Mouse (Mus musculus): ENCODE results near the gene Gpsm2. TPM values are rescaled to one million over a fixed set of nuclear protein-coding genes. Genes with fewer than 3 reads are reported as not detected.
"Not testable (repeated sequence)": the region's sequence is repeated elsewhere in the genome, so short reads cannot be mapped to it uniquely, and the experiment has no call there.

Gpsm2 gene
- polyA plus RNA-seq, 1 experiment from 2014 or later, result 18.3 TPM

DNA sequence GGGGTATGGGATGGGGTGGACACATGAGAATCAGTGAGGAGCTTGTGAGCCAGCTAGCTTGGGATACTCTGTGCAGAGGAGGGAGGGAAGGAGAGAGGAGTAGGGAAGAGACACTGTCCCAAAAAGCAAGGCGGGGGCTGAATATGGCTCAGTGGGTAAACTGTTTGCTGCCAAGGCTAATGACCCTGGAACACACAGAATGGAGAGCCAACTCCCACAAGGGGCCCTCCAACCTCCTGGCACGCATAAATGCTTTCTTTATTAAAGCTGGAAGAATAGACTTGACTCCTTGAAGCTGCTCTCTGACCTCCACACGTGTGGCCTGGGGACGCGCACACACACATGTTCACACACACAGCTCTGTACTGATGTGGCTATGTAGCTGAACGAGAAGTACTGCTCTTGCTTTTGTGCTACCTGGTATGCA is 33.1 kb downstream of the Gpsm2 start:
- Histone ChIP-seq H3K9me3 (ENCODE audit: low read length) (no peaks in the 10 kb centered on the region), H3K4me3 (ENCODE audit: low read depth, low read length) (no peak overlapping the region), H3K27ac (ENCODE audit: low read depth) (no peak overlapping the region), H3K4me2 (ENCODE audit: low read depth, low read length) (no peak overlapping the region), H3K36me3 (replicated peaks; ENCODE audit: insufficient read depth, low read length) (peaks cover 39% of the 10 kb centered on the region), H3K9ac (replicated peaks) (no peak overlapping the region), H3K4me1 (ENCODE audit: insufficient read depth) (no peaks in the 10 kb centered on the region), H3K27me3 (ENCODE audit: insufficient read depth, low read length) (no peaks in the 10 kb centered on the region)
- WGBS (ENCODE audit: insufficient replicate concordance), result 98% methylated on average over 6 of the region's 6 CpGs
- DNase-seq (no peak), ATAC-seq (no peak)
- TF ChIP-seq EP300 (IDR thresholded peaks at IDR 0.05; ENCODE audit: low read depth) (no peak), CTCF (IDR thresholded peaks at IDR 0.05; ENCODE audit: low read depth) (no peak)

DNA sequence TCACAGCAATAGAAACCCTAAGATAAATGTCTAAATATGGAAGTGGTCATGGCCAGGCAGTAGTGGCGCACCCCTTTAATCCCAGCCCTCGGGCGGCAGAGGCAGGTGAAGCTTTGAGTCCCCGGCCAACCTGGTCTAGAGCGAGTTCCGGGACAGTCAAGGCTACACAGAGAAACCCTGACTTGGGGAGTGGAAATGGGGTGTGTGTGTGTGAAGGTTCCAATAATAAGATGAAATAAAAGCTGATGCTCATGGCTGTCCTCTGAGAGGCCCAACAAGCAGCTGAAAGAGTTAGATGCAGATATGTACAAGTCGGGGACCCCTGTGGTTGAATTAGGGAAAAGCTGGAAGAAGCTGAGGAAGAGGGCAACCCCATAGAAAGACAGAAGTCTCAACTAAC is 36.4 kb downstream of the Gpsm2 start:
- TF ChIP-seq EP300 (IDR thresholded peaks at IDR 0.05; ENCODE audit: low read depth), result no peak
- no peak for TF ChIP-seq CTCF (IDR thresholded peaks at IDR 0.05; ENCODE audit: low read depth)
- no peak for ATAC-seq

DNA sequence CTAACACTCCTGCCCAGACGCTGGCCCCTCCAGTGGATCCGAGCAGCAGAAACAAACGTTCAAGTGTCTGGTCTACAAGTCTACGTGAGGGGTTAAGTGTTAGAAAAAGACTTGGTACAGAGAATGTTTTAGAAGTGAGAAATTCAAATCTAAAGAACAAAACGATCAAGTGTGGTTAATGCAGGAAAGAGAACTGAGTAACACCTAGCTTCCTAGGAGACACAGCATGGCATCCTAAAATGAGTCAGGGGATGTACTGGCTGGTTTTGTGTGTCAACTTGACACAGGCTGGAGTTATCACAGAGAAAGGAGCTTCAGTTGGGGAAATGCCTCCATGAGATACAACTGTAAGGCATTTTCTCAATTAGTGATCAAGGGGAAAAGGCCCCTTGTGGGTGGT is 38.5 kb downstream of the Gpsm2 start:
- not testable (repeated sequence) for H3K9ac ChIP-seq (replicated peaks); H3K4me1 ChIP-seq (ENCODE audit: insufficient read depth); H3K4me2 ChIP-seq (ENCODE audit: low read depth, low read length); H3K4me3 ChIP-seq (ENCODE audit: low read depth, low read length); H3K27ac ChIP-seq (ENCODE audit: low read depth); DNase-seq; H3K27me3 ChIP-seq (ENCODE audit: insufficient read depth, low read length); H3K9me3 ChIP-seq (ENCODE audit: low read length); ATAC-seq
- H3K36me3 ChIP-seq (replicated peaks; ENCODE audit: insufficient read depth, low read length), result peaks cover 57% of the 10 kb centered on the region
- WGBS (ENCODE audit: insufficient replicate concordance), result 93% methylated on average over 5 of the region's 5 CpGs

More for the DNA sequence above, 36.4 kb downstream of the Gpsm2 start:
- Histone ChIP-seq H3K4me3 (ENCODE audit: low read depth, low read length) (no peak overlapping the region), H3K4me1 (ENCODE audit: insufficient read depth) (no peaks in the 10 kb centered on the region), H3K9me3 (ENCODE audit: low read length) (no peaks in the 10 kb centered on the region), H3K27ac (ENCODE audit: low read depth) (no peak overlapping the region), H3K4me2 (ENCODE audit: low read depth, low read length) (no peak overlapping the region), H3K36me3 (replicated peaks; ENCODE audit: insufficient read depth, low read length) (peaks cover 56% of the 10 kb centered on the region), H3K27me3 (ENCODE audit: insufficient read depth, low read length) (no peaks in the 10 kb centered on the region), H3K9ac (replicated peaks) (no peak overlapping the region)
- DNase-seq, result no peak
- WGBS (ENCODE audit: insufficient replicate concordance), result 99% methylated on average over 7 of the region's 7 CpGs

- Histone ChIP-seq H3K4me1 (ENCODE audit: insufficient read depth) (no peaks in the 10 kb centered on the region), H3K27ac (ENCODE audit: low read depth) (peak overlapping the region; percentile 69), H3K4me3 (ENCODE audit: low read depth, low read length) (no peak overlapping the region), H3K9ac (replicated peaks) (no peak overlapping the region), H3K36me3 (replicated peaks; ENCODE audit: insufficient read depth, low read length) (peaks cover 72% of the 10 kb centered on the region), H3K9me3 (ENCODE audit: low read length) (no peaks in the 10 kb centered on the region), H3K4me2 (ENCODE audit: low read depth, low read length) (no peak overlapping the region), H3K27me3 (ENCODE audit: insufficient read depth, low read length) (no peaks in the 10 kb centered on the region)
- ATAC-seq (peak; percentile 97), DNase-seq (peak; percentile 37)
- 71% methylated on average over 4 of the region's 4 CpGs for WGBS (ENCODE audit: insufficient replicate concordance)
- TF ChIP-seq EP300 (IDR thresholded peaks at IDR 0.05; ENCODE audit: low read depth), result 0 out of 2 replicates have a peak, but pooled peaks have one; percentile 39
- no peak for TF ChIP-seq CTCF (IDR thresholded peaks at IDR 0.05; ENCODE audit: low read depth)
Observed at GRCm38 (mm10) chr3:108681004-108681403, 41.1 kb downstream of the Gpsm2 start.

DNA sequence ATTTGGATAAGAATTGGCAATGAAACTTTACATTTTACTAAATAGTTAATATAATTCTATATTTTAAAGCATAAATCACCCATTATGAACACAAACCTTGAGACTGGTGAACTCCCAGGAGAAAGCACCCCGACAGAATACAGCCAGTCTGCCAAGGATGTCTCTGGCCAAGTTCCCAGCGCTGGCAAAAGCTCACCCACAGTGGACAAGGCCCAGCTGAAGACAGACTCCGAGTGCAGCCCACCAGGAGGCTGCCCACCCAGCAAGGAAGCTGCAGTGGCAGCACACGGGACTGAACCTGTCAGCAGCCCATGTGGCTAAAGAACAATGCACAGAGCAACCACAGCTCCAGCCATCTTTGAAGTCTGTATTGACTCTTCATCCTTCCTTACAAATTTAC is 45.5 kb downstream of the Gpsm2 start:
- no peaks in the 10 kb centered on the region for H3K4me1 ChIP-seq (ENCODE audit: insufficient read depth)
- DNase-seq, result no peak
- H3K9me3 ChIP-seq (ENCODE audit: low read length), result no peaks in the 10 kb centered on the region
- no peaks in the 10 kb centered on the region for H3K27me3 ChIP-seq (ENCODE audit: insufficient read depth, low read length)
- H3K4me3 ChIP-seq (ENCODE audit: low read depth, low read length), result no peak overlapping the region
- no peak overlapping the region for H3K4me2 ChIP-seq (ENCODE audit: low read depth, low read length)
- TF ChIP-seq EP300 (IDR thresholded peaks at IDR 0.05; ENCODE audit: low read depth), result no peak
- no peak for TF ChIP-seq CTCF (IDR thresholded peaks at IDR 0.05; ENCODE audit: low read depth)
- no peak overlapping the region for H3K9ac ChIP-seq (replicated peaks)
- 94% methylated on average over 4 of the region's 4 CpGs for WGBS (ENCODE audit: insufficient replicate concordance)
- no peak for ATAC-seq
- H3K36me3 ChIP-seq (replicated peaks; ENCODE audit: insufficient read depth, low read length), result peaks cover 81% of the 10 kb centered on the region
- H3K27ac ChIP-seq (ENCODE audit: low read depth), result no peak overlapping the region

GRCm38 (mm10) chr3:108660941-108661340 is 61.2 kb downstream of the Gpsm2 start:
- Histone ChIP-seq H3K9ac (replicated peaks) (no peak overlapping the region), H3K4me3 (ENCODE audit: low read depth, low read length) (no peak overlapping the region), H3K9me3 (ENCODE audit: low read length) (no peaks in the 10 kb centered on the region), H3K36me3 (replicated peaks; ENCODE audit: insufficient read depth, low read length) (peaks cover 28% of the 10 kb centered on the region), H3K4me2 (ENCODE audit: low read depth, low read length) (no peak overlapping the region), H3K27ac (ENCODE audit: low read depth) (no peak overlapping the region), H3K27me3 (ENCODE audit: insufficient read depth, low read length) (no peaks in the 10 kb centered on the region), H3K4me1 (ENCODE audit: insufficient read depth) (no peaks in the 10 kb centered on the region)
- WGBS (ENCODE audit: insufficient replicate concordance), result 90% methylated on average over 1 of the region's 1 CpGs
- TF ChIP-seq EP300 (IDR thresholded peaks at IDR 0.05; ENCODE audit: low read depth) (no peak), CTCF (IDR thresholded peaks at IDR 0.05; ENCODE audit: low read depth) (peak; percentile 51)
- ATAC-seq (no peak), DNase-seq (no peak)

GRCm38 (mm10) chr3:108658612-108659011 is 63.5 kb downstream of the Gpsm2 start:
- H3K4me1 ChIP-seq (ENCODE audit: insufficient read depth), result 0 out of 2 replicates have a peak, but pooled peaks cover 5% of the 10 kb centered on the region
- no peaks in the 10 kb centered on the region for H3K27me3 ChIP-seq (ENCODE audit: insufficient read depth, low read length)
- WGBS (ENCODE audit: insufficient replicate concordance), result 95% methylated on average over 9 of the region's 9 CpGs

More at GRCm38 (mm10) chr3:108658612-108659011, 63.5 kb downstream of the Gpsm2 start:
- Histone ChIP-seq H3K36me3 (replicated peaks; ENCODE audit: insufficient read depth, low read length) (peaks cover 19% of the 10 kb centered on the region), H3K9me3 (ENCODE audit: low read length) (no peaks in the 10 kb centered on the region), H3K9ac (replicated peaks) (no peak overlapping the region), H3K4me3 (ENCODE audit: low read depth, low read length) (no peak overlapping the region), H3K27ac (ENCODE audit: low read depth) (no peak overlapping the region), H3K4me2 (ENCODE audit: low read depth, low read length) (no peak overlapping the region)
- TF ChIP-seq EP300 (IDR thresholded peaks at IDR 0.05; ENCODE audit: low read depth) (no peak), CTCF (IDR thresholded peaks at IDR 0.05; ENCODE audit: low read depth) (no peak)
- DNase-seq, result no peak
- ATAC-seq, result no peak
